Mouse (Mus musculus) left cerebral cortex, postnatal 25 days (tissue): ENCODE results near the gene Stom. TPM values are rescaled to one million over a fixed set of nuclear protein-coding genes. Genes with fewer than 3 reads are reported as not detected.

Experiments
- total RNA-seq, 2 experiments: library from RNA; stranded (reverse); gene quantifications; 2 replicates each; pipeline ENCODE4 v1.2.3; 2021

Stom gene
- total RNA-seq, 2 experiments from 2014 or later = 8.3 to 9.1 TPM

Other genes with a start within 250 kb of the Stom start
- gene AI182371, start 235.4 kb downstream of the Stom start, total RNA-seq = under 1 TPM in 1 of 2 experiments, not detected in 1; 0.41 TPM
- gene Cntrl, start 227.5 kb downstream of the Stom start, total RNA-seq = 1 to 10 TPM; 7.1 to 8.6 TPM
- gene Rab14, start 135.9 kb downstream of the Stom start, total RNA-seq = 100 to 1,000 TPM; 235 to 237 TPM
- gene Gsn, start 80.6 kb downstream of the Stom start, total RNA-seq = 10 to 100 TPM; 63.5 to 75.4 TPM
- not detected for gene 4930568D16Rik, start 30.8 kb upstream of the Stom start, total RNA-seq
- not detected for gene 4930402F06Rik, start 60.2 kb upstream of the Stom start, total RNA-seq
- gene Ggta1, start 126.3 kb upstream of the Stom start, total RNA-seq = 1 to 10 TPM; 2.8 to 3.4 TPM
- gene Dab2ip, start 221.3 kb upstream of the Stom start, total RNA-seq = 100 to 1,000 TPM; 143 to 154 TPM